Mouse (Mus musculus) heart, embryonic 13.5 days (tissue): Measurements from ENCODE around the gene Olfr1423. TPM values are rescaled to one million over a fixed set of nuclear protein-coding genes. Genes with fewer than 3 reads are reported as not detected.
"Not testable (repeated sequence)": the region's sequence is repeated elsewhere in the genome, so short reads cannot be mapped to it uniquely, and the experiment has no call there.

Experiments
- ATAC-seq: fragments of 200-750 bp; cut with Nextera tagmentation; 2 replicates; pipeline ENCODE4 v1.8.0; 2017; ENCODE audit warnings: moderate TSS enrichment; ENCODE audit not compliant: insufficient number of reproducible peaks, low FRiP score, low TSS enrichment; ENCODE audit errors: extremely low read depth
- H3K27ac ChIP-seq: fragments of 300-500 bp; sonication (generic); replicated peaks from 2 replicates; pipeline ENCODE4 v1.5.1; 2015; ENCODE audit warnings: moderate library complexity, mild to moderate bottlenecking, inconsistent platforms
- H3K27me3 ChIP-seq: fragments of 300-500 bp; sonication (generic); replicated peaks from 2 replicates; pipeline ENCODE4 v1.6.1; 2015; ENCODE audit warnings: mild to moderate bottlenecking, inconsistent platforms
- H3K36me3 ChIP-seq: fragments of 300-500 bp; sonication (generic); 2 replicates; pipeline ENCODE4 v1.6.1; 2015; ENCODE audit warnings: mild to moderate bottlenecking, inconsistent platforms
- H3K4me1 ChIP-seq: fragments of 300-500 bp; sonication (generic); 2 replicates; pipeline ENCODE4 v1.6.1; 2015; ENCODE audit warnings: inconsistent platforms
- H3K4me2 ChIP-seq: fragments of 300-500 bp; sonication (generic); 2 replicates; pipeline ENCODE4 v1.6.1; 2015; ENCODE audit warnings: inconsistent platforms, mild to moderate bottlenecking, moderate library complexity
- H3K4me3 ChIP-seq: fragments of 300-500 bp; sonication (generic); 2 replicates; pipeline ENCODE4 v1.5.1; 2015; ENCODE audit warnings: moderate library complexity, mild to moderate bottlenecking, inconsistent platforms
- H3K9ac ChIP-seq: fragments of 300-500 bp; sonication (generic); 2 replicates; pipeline ENCODE4 v1.6.1; 2015; ENCODE audit warnings: inconsistent platforms, mild to moderate bottlenecking, moderate library complexity
- H3K9me3 ChIP-seq: fragments of 300-500 bp; sonication (generic); 2 replicates; pipeline ENCODE4 v1.6.1; 2016; ENCODE audit warnings: inconsistent platforms
- WGBS: fragments of 180-500 bp; shearing (Covaris S2); methylation state at CpG from one replicate; pipeline ENCODE4 v1.1.7; 2015; ENCODE audit warnings: mixed read lengths; 5-methylcytosine and 5-hydroxymethylcytosine counted together
- polyA plus RNA-seq: library from polyadenylated mRNA; unstranded; fragments of >200 nt; fragmentation: Nextera tagmentation; extraction: Ambion mirVana; gene quantifications from 2 replicates; pipeline ENCODE4 v1.2.1, GENCODE M21; 2015

Gene Olfr1423
- polyA plus RNA-seq, 1 experiment from 2014 or later = not detected

DNA sequence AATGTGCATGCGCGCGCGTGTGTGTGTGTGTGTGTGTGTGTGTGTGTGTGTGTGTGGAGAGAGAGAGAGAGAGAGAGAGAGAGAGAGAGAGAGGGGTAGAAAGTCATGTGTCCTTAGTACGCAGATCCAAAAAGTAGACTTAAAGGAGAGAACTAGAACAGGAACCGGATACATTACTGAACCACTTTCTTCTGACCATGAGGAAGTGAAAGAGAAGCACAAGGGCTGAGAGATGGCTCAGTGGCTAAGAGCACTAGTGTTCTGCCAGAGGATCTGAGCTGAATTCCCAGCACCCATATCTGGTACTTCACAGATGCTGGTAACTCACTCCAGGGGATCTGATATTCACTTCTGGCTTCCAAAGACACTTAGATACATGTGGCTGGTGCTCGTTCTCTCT lies 51.8 kb downstream of the Olfr1423 start:
- no peak overlapping the region for H3K4me2 ChIP-seq
- peaks cover 96% of the 10 kb centered on the region for H3K36me3 ChIP-seq
- ATAC-seq = no peak
- no peak overlapping the region for H3K9ac ChIP-seq
- no peaks in the 10 kb centered on the region for H3K9me3 ChIP-seq
- no peaks in the 10 kb centered on the region for H3K27me3 ChIP-seq
- H3K4me1 ChIP-seq = no peaks in the 10 kb centered on the region
- no peak overlapping the region for H3K4me3 ChIP-seq
- 96% methylated on average over 7 of the region's 7 CpGs for WGBS
- no peak overlapping the region for H3K27ac ChIP-seq

DNA sequence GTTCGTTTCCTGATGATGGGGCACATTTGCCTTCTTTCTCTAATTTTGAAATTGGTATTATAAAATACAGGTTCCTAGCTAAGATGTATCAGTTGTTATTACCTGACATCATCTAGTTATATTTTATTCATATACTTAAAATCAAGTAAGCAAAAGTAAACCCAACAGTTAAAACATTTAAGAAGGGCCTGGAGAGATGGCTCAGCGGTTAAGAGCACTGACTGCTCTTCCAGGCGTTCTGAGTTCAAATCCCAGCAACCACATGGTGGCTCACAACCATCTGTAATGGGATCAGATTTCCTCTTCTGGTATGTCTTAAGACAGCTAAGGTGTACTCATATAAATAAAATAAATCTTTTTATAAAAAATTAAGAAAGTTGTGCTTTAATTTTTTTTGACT lies 53.3 kb downstream of the Olfr1423 start:
- ATAC-seq = no peak
- WGBS = 79% methylated on average over 3 of the region's 3 CpGs
- H3K9ac ChIP-seq = no peak overlapping the region

DNA sequence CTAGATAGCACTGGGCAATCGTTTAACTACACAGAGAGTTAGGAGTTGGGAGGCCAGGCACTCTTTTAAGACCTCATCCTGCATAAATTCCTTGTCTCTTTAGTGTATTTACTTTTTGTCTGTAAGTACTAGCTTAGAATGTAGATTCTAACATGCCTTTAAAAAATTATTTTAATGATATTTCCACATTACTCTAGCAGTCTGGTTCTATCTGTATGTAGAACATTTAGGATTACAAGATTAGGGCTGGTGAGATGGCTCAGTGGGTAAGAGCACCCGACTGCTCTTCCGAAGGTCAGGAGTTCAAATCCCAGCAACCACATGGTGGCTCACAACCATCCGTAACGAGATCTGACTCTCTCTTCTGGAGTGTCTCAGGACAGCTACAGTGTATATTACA lies 56.5 kb downstream of the Olfr1423 start:
- H3K4me3 ChIP-seq, H3K4me2 ChIP-seq, H3K27ac ChIP-seq, ATAC-seq, H3K9ac ChIP-seq, H3K4me1 ChIP-seq, H3K9me3 ChIP-seq, H3K27me3 ChIP-seq: not testable (repeated sequence)
- 81% methylated on average over 5 of the region's 5 CpGs for WGBS
- peaks cover 97% of the 10 kb centered on the region for H3K36me3 ChIP-seq

More for the DNA sequence above, 53.3 kb downstream of the Olfr1423 start:
- Histone ChIP-seq H3K4me3 (no peak overlapping the region), H3K4me2 (no peak overlapping the region), H3K4me1 (no peaks in the 10 kb centered on the region), H3K27ac (no peak overlapping the region), H3K27me3 (no peaks in the 10 kb centered on the region), H3K36me3 (peaks cover 98% of the 10 kb centered on the region), H3K9me3 (no peaks in the 10 kb centered on the region)

Other genes starting within 250 kb of the Olfr1423 start
- gene Stx3, start 221.9 kb downstream of the Olfr1423 start, polyA plus RNA-seq = 4.6 and 5.2 TPM in 2 replicates
- not detected in 2 replicates for gene Olfr1417, start 202.1 kb downstream of the Olfr1423 start, polyA plus RNA-seq
- not detected in 2 replicates for gene Olfr1418, start 180.3 kb downstream of the Olfr1423 start, polyA plus RNA-seq
- gene Olfr1419, start 166.2 kb downstream of the Olfr1423 start, polyA plus RNA-seq = not detected in 2 replicates
- not detected in 2 replicates for gene Olfr1420, start 154.8 kb downstream of the Olfr1423 start, polyA plus RNA-seq
- 16.0 and 17.0 TPM in 2 replicates for gene Patl1, start 128.9 kb downstream of the Olfr1423 start, polyA plus RNA-seq
- 4.2 and 4.8 TPM in 2 replicates for gene Osbp, start 75.4 kb downstream of the Olfr1423 start, polyA plus RNA-seq
- gene Olfr1424, start 21.4 kb upstream of the Olfr1423 start, polyA plus RNA-seq = not detected in 2 replicates
- not detected in 2 replicates for gene Olfr1425, start 36.4 kb upstream of the Olfr1423 start, polyA plus RNA-seq
- not detected in 2 replicates for gene Olfr1426, start 50.7 kb upstream of the Olfr1423 start, polyA plus RNA-seq
- gene Olfr1427, start 62.0 kb upstream of the Olfr1423 start, polyA plus RNA-seq = not detected in 2 replicates
- gene Olfr1428, start 74.6 kb upstream of the Olfr1423 start, polyA plus RNA-seq = not detected in 2 replicates
- gene Olfr76, start 81.9 kb upstream of the Olfr1423 start, polyA plus RNA-seq = not detected in 2 replicates
- not detected in 2 replicates for gene Olfr1555-ps1, start 128.8 kb upstream of the Olfr1423 start, polyA plus RNA-seq
- gene Olfr1431, start 159.3 kb upstream of the Olfr1423 start, polyA plus RNA-seq = not detected in 2 replicates
- gene Olfr1432, start 191.3 kb upstream of the Olfr1423 start, polyA plus RNA-seq = not detected in 2 replicates
- gene Olfr262, start 200.3 kb upstream of the Olfr1423 start, polyA plus RNA-seq = not detected in 2 replicates
- not detected in 2 replicates for gene Olfr235, start 219.7 kb upstream of the Olfr1423 start, polyA plus RNA-seq
- gene Olfr1434, start 238.5 kb upstream of the Olfr1423 start, polyA plus RNA-seq = not detected in 2 replicates